In genomic region chr8:123758935-123759334, GRCm38 (mm10) we compare ENCODE assay signal across 17 mouse cellular contexts. TPM values are rescaled to one million over a fixed set of nuclear protein-coding genes. Genes with fewer than 3 reads are reported as not detected.
A peak's percentile ranks its signal among the peaks of the same experiment; 100 is the strongest.
DNase-seq lines count a peak whose midpoint lies in the region; ATAC-seq lines count a peak whose summit lies in the region.
"Had no signal": no experiment of that assay in that cellular context is flagged by ENCODE, and none has a peak within 500 bp of the region (broad histone marks: within the 10 kb centered on the region; RNA-seq: fewer than 3 reads in every experiment).

No protein-coding gene starts in this region.

- peak; percentile 21 to 55 for DNase-seq in adrenal gland, adult (ENCODE audit: inconsistent age in 2 of 2, low spot score in 1 of 2)
- DNase-seq in adrenal gland, postnatal 10 days: no peak
- DNase-seq in frontal cortex, postnatal 14 days (ENCODE audit: low spot score in 2 of 2): no peak
- DNase-seq in 3T3-L1 (ENCODE audit: low read depth, low spot score) (peak; percentile 36), NIH3T3 (ENCODE audit: low read depth) (peak; percentile 55)
- no peak for DNase-seq in kidney, postnatal 25 days
- no peak for DNase-seq in urinary bladder, postnatal 4 days (ENCODE audit: low spot score in 2 of 2)
- DNase-seq: adrenal gland, adult 8-10 months; adrenal gland, postnatal 25 days; cerebellum, adult 11-12 months; cerebellum, adult 2 months; cerebellum, adult 9-10 months; cerebellum, postnatal 10 days; cerebellum, postnatal 25 days; forebrain, postnatal 0 days had no signal

- ATAC-seq in frontal cortex, adult (ENCODE audit: low TSS enrichment): peak; percentile 28; the same call in 1 of the 2 replicates
- ATAC-seq: forebrain, embryonic 15.5 days; forebrain, postnatal 0 days had no signal

RNA-seq across cellular contexts. Expression of gene Rab4a, which starts 46.9 kb away (rescaled TPM):
- total RNA-seq in adrenal gland, postnatal 10 days (2021): 10 to 100 TPM; 19.6 to 21.3 TPM

Comparison
In these comparisons a context has a peak if more than half of its experiments do, and no peak if none do; other contexts are left out.
1. DNase-seq: peak in adrenal gland, adult (2 of 2), 3T3-L1 (single experiment) and NIH3T3 (single experiment); none in adrenal gland, postnatal 10 days (single experiment), frontal cortex, postnatal 14 days (0 of 2), kidney, postnatal 25 days (0 of 2) and urinary bladder, postnatal 4 days (0 of 2).